Mouse (Mus musculus) liver, embryonic 15.5 days (tissue): ENCODE results near the gene Cyp3a59. TPM values are rescaled to one million over a fixed set of nuclear protein-coding genes. Genes with fewer than 3 reads are reported as not detected.
"Not testable (repeated sequence)": the region's sequence is repeated elsewhere in the genome, so short reads cannot be mapped to it uniquely, and the experiment has no call there.

Source experiments
- ATAC-seq: fragments of 200-750 bp; cut with Nextera tagmentation; 2 replicates; pipeline ENCODE4 v1.8.0; 2017; ENCODE audit warnings: moderate number of reproducible peaks, mild to moderate bottlenecking, moderate library complexity; ENCODE audit not compliant: insufficient read depth
- H3K27ac ChIP-seq: fragments of 300-500 bp; sonication (generic); replicated peaks from 2 replicates; pipeline ENCODE4 v1.5.1; 2015; ENCODE audit warnings: mild to moderate bottlenecking, inconsistent platforms
- H3K27me3 ChIP-seq: fragments of 300-500 bp; sonication (generic); 2 replicates; pipeline ENCODE4 v1.6.1; 2015; ENCODE audit warnings: mild to moderate bottlenecking, inconsistent platforms
- H3K36me3 ChIP-seq: fragments of 300-500 bp; sonication (generic); replicated peaks from 2 replicates; pipeline ENCODE4 v1.6.1; 2015; ENCODE audit warnings: moderate library complexity, mild to moderate bottlenecking, inconsistent platforms
- H3K4me1 ChIP-seq: fragments of 300-500 bp; sonication (generic); replicated peaks from 2 replicates; pipeline ENCODE4 v1.6.1; 2015; ENCODE audit warnings: inconsistent platforms
- H3K4me2 ChIP-seq: fragments of 300-500 bp; sonication (generic); 2 replicates; pipeline ENCODE4 v1.6.1; 2015; ENCODE audit warnings: moderate library complexity, mild to moderate bottlenecking, inconsistent platforms
- H3K4me3 ChIP-seq: fragments of 300-500 bp; sonication (generic); replicated peaks from 2 replicates; pipeline ENCODE4 v1.5.1; 2015; ENCODE audit warnings: mild to moderate bottlenecking, inconsistent platforms
- H3K9ac ChIP-seq: fragments of 300-500 bp; sonication (generic); 2 replicates; pipeline ENCODE4 v1.6.1; 2015; ENCODE audit warnings: moderate library complexity, mild to moderate bottlenecking, inconsistent platforms
- H3K9me3 ChIP-seq: fragments of 300-500 bp; sonication (generic); replicated peaks from 2 replicates; pipeline ENCODE4 v1.6.1; 2016; ENCODE audit warnings: inconsistent platforms
- WGBS: fragments of 180-500 bp; shearing (Covaris S2); methylation state at CpG from one replicate; pipeline ENCODE4 v1.1.7; 2015; ENCODE audit warnings: mixed read lengths; ENCODE audit not compliant: insufficient replicate concordance; 5-methylcytosine and 5-hydroxymethylcytosine counted together
- polyA plus RNA-seq: library from polyadenylated mRNA; unstranded; fragments of >200 nt; fragmentation: Nextera tagmentation; extraction: Ambion mirVana; gene quantifications from 2 replicates; pipeline ENCODE4 v1.2.1, GENCODE M21; 2015

Gene Cyp3a59
- 0.13 TPM in 1 of 2 replicates, not detected in the other for polyA plus RNA-seq

DNA sequence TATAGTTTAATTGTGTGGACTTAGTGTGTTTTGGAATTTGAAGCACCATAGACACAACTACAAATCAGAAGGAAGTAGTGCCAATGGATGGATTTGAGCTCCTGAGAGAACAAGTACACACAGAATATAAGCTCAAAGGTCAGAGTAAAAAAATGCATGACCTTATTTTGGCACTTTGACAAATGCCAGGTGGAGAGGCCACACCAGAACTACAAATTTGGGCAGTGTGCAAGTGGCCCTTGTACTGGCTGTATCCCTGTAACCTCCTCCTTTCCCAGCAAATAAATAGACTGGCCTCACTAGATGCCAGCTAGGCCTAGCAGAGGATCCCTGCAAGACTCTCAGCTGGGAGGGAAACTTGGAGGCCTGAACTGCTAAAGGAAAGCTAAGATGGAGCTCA is at the start of gene Cyp3a59:
TSS of gene Cyp3a59 (plus strand) at position 313 of the 400 bp plus-strand sequence.
- not testable (repeated sequence) for H3K27ac ChIP-seq, H3K4me3 ChIP-seq, H3K27me3 ChIP-seq, H3K4me1 ChIP-seq, H3K9me3 ChIP-seq, ATAC-seq, H3K36me3 ChIP-seq, H3K4me2 ChIP-seq, H3K9ac ChIP-seq

DNA sequence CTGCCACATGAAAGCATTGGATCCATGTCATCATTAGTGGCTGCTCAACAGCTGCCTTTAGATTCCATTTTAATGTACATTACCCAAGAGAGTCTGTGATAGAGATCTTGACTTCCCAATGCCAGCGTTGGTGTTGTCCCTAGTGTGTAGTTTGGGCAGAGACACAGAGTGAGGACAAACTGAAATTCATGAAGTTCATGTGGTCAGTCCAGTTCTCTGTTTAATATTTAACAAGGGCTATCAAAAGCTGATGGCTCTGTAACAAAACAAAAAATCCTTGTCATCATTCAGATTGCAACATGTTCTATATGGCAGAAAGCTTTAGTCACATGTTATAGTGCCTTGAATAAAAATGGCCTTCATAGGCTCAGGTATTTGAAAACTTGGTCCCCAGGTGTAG is 9.0 kb upstream of the Cyp3a59 start:
- ATAC-seq: no peak
- Histone ChIP-seq H3K4me2 (no peak overlapping the region), H3K27me3 (no peaks in the 10 kb centered on the region), H3K4me3 (no peak overlapping the region), H3K9me3 (no peaks in the 10 kb centered on the region; the same call in 1 of the 2 replicates), H3K9ac (no peak overlapping the region), H3K27ac (no peak overlapping the region), H3K36me3 (no peaks in the 10 kb centered on the region), H3K4me1 (no peaks in the 10 kb centered on the region)
- WGBS: 24% methylated on average over 1 of the region's 1 CpGs

DNA sequence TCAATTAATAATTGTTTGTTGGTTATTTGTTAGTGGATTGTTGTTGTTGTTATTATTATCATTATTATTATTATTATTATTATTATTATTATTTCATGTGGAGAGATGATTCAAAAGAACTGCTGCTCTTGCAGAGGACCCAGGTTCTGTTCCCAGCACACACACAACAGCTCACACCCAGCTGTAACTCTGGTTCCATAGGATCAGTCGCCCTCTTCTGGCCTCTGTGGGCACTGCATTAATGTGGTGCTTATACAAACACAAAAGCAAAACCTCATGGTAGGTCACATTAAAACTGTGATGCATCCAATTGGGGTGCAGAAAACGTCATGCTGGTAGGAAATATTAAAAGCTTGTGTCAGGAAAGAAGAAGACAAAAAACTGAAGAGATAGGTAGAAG is 68.8 kb downstream of the Cyp3a59 start:
- Histone ChIP-seq H3K4me1 (no peaks in the 10 kb centered on the region), H3K9ac (no peak overlapping the region), H3K4me3 (no peak overlapping the region), H3K27me3 (no peaks in the 10 kb centered on the region), H3K4me2 (no peak overlapping the region), H3K27ac (no peak overlapping the region), H3K36me3 (no peaks in the 10 kb centered on the region), H3K9me3 (no peaks in the 10 kb centered on the region)
- ATAC-seq: no peak
- WGBS: 27% methylated on average over 2 of the region's 2 CpGs

DNA sequence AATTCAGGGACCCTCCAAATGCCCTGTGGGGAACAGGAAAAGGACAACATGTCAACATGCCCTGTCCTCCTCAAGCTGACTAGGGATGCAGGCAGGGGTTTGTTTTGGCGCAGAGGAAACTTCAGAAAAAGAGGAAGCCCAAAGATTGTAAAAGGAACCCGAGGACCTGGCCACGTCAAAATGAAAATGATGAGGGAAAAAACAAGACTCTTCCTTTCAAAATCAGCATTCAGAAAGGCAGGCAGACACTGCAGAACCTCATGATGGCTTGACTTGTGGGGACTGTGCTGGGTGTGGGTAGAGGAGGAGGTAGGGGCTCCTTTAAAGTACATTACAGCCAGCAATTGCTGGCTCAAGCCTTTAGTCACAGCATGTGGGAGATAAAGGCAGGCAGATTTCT is 71.4 kb downstream of the Cyp3a59 start:
- H3K9me3 ChIP-seq: no peaks in the 10 kb centered on the region
- H3K4me3 ChIP-seq: no peak overlapping the region
- no peak overlapping the region for H3K9ac ChIP-seq
- H3K36me3 ChIP-seq: no peaks in the 10 kb centered on the region
- no peak for ATAC-seq
- WGBS: 46% methylated on average over 3 of the region's 3 CpGs
- no peak overlapping the region for H3K4me2 ChIP-seq
- H3K27me3 ChIP-seq: no peaks in the 10 kb centered on the region
- H3K4me1 ChIP-seq: no peaks in the 10 kb centered on the region
- no peak overlapping the region for H3K27ac ChIP-seq

GRCm38 (mm10) chr5:146158326-146158725 is 79.3 kb downstream of the Cyp3a59 start:
- H3K27ac ChIP-seq, H3K9ac ChIP-seq, H3K4me3 ChIP-seq, H3K4me2 ChIP-seq, H3K36me3 ChIP-seq, H3K27me3 ChIP-seq, H3K9me3 ChIP-seq, ATAC-seq, H3K4me1 ChIP-seq: not testable (repeated sequence)
- WGBS: 69% methylated on average over 4 of the region's 4 CpGs

DNA sequence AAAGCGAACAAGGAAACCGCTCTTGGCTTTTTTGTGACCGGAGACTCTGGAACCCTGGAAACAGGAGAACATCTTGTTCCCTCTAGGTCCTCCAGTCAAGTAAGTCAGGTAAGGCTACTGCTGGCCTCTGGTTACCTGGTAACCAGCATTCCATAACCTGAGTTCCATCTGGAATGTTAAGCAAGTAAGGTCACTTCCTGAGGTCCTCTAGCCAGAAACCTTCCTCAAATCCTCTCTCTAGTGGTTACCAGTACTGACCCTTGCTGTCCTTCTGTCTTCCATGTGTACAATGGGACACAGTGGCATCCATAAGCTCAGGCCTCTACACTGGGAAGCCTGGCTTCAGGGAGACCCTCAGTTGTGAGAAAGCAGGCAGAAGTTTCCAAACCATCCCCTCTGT is 81.4 kb downstream of the Cyp3a59 start, which contains the start of gene Gm5565:
TSS of gene Gm5565 (minus strand) at position 101 of the 400 bp plus-strand sequence.
- not testable (repeated sequence) for H3K9me3 ChIP-seq, H3K4me3 ChIP-seq, ATAC-seq, H3K36me3 ChIP-seq, H3K27me3 ChIP-seq, H3K9ac ChIP-seq, H3K4me1 ChIP-seq, H3K4me2 ChIP-seq, H3K27ac ChIP-seq
- WGBS: 75% methylated on average over 3 of the region's 3 CpGs

Other genes with a start within 250 kb of the Cyp3a59 start
- gene Cyp3a11, start 199.3 kb upstream of the Cyp3a59 start, polyA plus RNA-seq: 31.7 and 33.3 TPM in 2 replicates
- gene Cyp3a25, start 69.6 kb upstream of the Cyp3a59 start, polyA plus RNA-seq: 0.23 and 0.59 TPM in 2 replicates
- not detected in 2 replicates for gene Gm5565, start 81.3 kb downstream of the Cyp3a59 start, polyA plus RNA-seq
- gene Gm6309, start 91.5 kb downstream of the Cyp3a59 start, polyA plus RNA-seq: not detected in 2 replicates
- gene 1700001J03Rik, start 106.0 kb downstream of the Cyp3a59 start, polyA plus RNA-seq: not detected in 2 replicates
- gene Rnf6, start 142.3 kb downstream of the Cyp3a59 start, polyA plus RNA-seq: 25.2 and 26.2 TPM in 2 replicates
- 19.0 and 21.9 TPM in 2 replicates for gene Cdk8, start 152.0 kb downstream of the Cyp3a59 start, polyA plus RNA-seq